Mouse (Mus musculus): ENCODE data around the gene Ascl3. TPM values are rescaled to one million over a fixed set of nuclear protein-coding genes. Genes with fewer than 3 reads are reported as not detected.

The Ascl3 gene
- polyA plus RNA-seq, 1 experiment from 2014 or later: 0.28 TPM

DNA sequence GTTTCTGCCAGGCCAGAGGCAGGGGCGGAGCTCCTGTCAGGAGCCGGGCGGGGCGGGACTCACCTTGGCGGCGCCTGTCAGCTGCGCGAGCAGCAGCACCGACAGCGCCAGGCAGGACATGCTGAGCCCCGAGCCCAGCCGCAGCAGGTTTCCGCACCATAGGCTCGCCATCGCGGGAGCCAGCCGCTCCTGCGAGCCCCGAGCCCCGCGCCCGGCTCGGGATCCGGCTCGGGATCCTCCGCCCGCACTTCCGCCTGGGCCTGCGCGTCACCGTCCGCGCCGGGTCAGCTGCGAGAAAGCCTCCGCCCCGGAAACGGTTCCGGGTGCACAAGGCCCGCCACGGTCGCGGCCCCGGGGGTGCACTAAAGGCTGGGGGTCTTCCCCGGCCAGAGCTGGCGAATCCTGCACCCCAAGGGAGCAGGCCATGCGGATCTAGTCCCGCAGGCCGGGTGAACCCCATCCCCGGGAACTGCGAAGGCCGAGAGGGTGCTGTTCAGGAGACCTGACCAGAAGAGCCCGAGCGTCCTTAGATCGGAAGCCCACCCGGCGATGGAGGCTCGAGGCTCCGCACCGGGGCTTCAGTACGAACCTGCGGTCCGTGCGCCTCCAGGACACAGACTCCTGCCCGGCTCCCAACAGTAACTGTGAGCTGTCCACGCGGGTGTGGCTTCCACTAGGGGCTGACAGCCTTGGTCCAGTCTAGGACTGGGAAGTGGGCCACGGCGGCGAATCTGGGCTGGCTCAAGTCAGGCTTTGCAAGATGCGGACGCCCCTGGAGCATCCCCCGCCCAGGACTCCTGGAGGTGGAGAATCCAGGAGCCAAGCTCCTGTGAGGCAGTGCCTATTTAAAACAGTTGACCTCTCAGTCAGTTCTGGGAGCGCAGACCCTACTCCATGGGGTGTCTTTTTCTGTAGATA lies 20.7 kb upstream of the Ascl3 start, which contains the start of gene Tmem9b:
Gene Tmem9b, minus strand, starts transcription at position 868 of the 918 bp plus-strand sequence.
- Histone ChIP-seq H3K9ac (ENCODE audit: low read length) (peak within 1 kb of the TSS; percentile 89), H3K4me1 (replicated peaks; ENCODE audit: control insufficient read depth, insufficient read depth, low read length) (no peaks in the 10 kb centered on the region), H3K27ac (ENCODE audit: low read depth, low read length) (peak within 1 kb of the TSS; percentile 0; the same call in 1 of the 2 replicates), H3K36me3 (ENCODE audit: control insufficient read depth, insufficient read depth, low read length) (no peaks in the 10 kb centered on the region), H3K27me3 (ENCODE audit: control insufficient read depth, insufficient read depth, low read length) (no peaks in the 10 kb centered on the region), H3K4me3 (ENCODE audit: low read depth, low read length) (peak within 1 kb of the TSS; percentile 88), H3K4me2 (ENCODE audit: low read depth, low read length, severe bottlenecking) (peak within 1 kb of the TSS; percentile 82), H3K9me3 (ENCODE audit: control insufficient read depth, low read length) (no peaks in the 10 kb centered on the region)
- WGBS: under 1% methylated on average over 72 of the region's 74 CpGs
- ATAC-seq (replicated peaks; ENCODE audit: low FRiP score) (peak; percentile 89), DNase-seq (ENCODE audit: low spot score) (peak; percentile 86)

DNA sequence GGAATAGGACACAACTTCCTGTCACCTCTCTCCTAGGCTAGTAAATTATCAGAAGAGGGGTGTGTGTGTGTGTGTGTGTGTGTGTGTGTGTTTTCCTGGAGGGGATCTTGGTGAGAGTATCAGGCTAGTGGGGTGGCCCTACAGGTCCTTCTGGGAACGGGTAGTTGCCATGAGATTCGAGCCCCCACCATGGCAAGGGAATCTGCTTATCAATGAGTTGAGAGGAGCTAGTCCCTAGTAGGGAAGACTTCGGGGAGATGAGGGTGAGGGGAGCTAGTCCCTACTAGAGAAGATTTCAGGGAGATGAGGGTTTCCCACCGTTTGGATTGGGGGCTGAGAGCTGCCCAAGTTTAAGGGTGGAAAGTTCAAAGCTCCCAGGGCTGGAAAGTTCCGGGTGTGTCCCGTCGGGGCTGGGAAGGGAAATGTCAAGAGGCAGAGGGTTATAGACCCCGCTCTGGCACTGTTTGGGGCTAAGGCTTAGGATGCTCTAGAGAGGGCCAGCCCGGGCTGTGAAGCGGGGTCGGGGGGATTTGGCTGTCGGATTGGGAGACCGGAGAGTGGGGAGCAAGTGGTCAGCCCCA lies 20.0 kb upstream of the Ascl3 start:
- WGBS: 2% methylated on average over 13 of the region's 13 CpGs
- Histone ChIP-seq H3K9me3 (ENCODE audit: control insufficient read depth, low read length) (no peaks in the 10 kb centered on the region), H3K4me2 (ENCODE audit: low read depth, low read length, severe bottlenecking) (peak overlapping the region; percentile 82), H3K36me3 (ENCODE audit: control insufficient read depth, insufficient read depth, low read length) (no peaks in the 10 kb centered on the region), H3K9ac (ENCODE audit: low read length) (peak overlapping the region; percentile 89), H3K4me1 (replicated peaks; ENCODE audit: control insufficient read depth, insufficient read depth, low read length) (no peaks in the 10 kb centered on the region), H3K27me3 (ENCODE audit: control insufficient read depth, insufficient read depth, low read length) (no peaks in the 10 kb centered on the region), H3K4me3 (ENCODE audit: low read depth, low read length) (peak overlapping the region; percentile 88), H3K27ac (ENCODE audit: low read depth, low read length) (no peak overlapping the region)
- DNase-seq (ENCODE audit: low spot score): no peak
- peak; percentile 16; the same call in 1 of the 2 replicates for ATAC-seq (replicated peaks; ENCODE audit: low FRiP score)

DNA sequence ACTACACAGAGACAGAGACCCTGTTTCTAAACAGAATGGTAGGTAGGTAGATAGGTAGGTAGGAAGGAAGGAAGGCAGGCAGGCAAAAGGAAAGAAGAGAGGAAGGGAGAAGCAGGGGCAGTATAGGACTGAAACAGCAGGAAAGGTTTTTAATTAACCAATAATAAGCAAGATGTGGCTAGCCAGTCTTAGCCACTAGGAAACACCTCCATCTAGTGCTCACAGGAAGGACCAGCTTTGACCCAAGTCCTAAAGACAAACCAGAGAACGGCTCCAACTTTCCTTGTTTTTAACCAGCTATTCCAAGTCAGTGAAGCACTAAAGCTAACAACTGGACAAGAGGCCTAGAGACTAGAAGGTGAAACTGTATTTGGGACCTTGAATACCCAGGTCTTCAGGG lies 16.2 kb upstream of the Ascl3 start:
- 83% methylated on average over 1 of the region's 1 CpGs for WGBS
- no peak for DNase-seq (ENCODE audit: low spot score)

DNA sequence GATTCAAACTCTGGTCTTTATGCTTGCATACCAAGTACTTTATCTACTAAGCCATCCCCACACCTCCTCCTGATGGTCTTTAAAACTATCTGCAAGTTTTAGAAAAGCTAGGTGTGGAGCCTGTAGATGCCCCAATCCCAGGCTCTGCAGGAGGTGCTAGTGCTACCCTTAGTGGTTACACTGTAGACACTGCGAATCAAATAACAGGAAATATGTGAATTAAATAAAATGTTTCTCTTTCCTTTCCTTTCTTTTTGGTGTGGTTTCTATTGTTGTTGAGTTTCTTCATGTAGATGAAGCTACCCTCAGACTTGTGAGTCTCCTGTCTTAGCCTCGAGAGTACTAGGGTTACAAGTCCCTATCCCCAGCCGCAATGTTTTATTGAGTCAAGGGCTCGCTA lies 10.2 kb upstream of the Ascl3 start:
- ATAC-seq (replicated peaks; ENCODE audit: low FRiP score): no peak
- DNase-seq (ENCODE audit: low spot score): no peak
- Histone ChIP-seq H3K36me3 (ENCODE audit: control insufficient read depth, insufficient read depth, low read length) (no peaks in the 10 kb centered on the region), H3K27me3 (ENCODE audit: control insufficient read depth, insufficient read depth, low read length) (no peaks in the 10 kb centered on the region), H3K9ac (ENCODE audit: low read length) (no peak overlapping the region), H3K9me3 (ENCODE audit: control insufficient read depth, low read length) (no peaks in the 10 kb centered on the region), H3K4me3 (ENCODE audit: low read depth, low read length) (no peak overlapping the region), H3K4me2 (ENCODE audit: low read depth, low read length, severe bottlenecking) (no peak overlapping the region), H3K4me1 (replicated peaks; ENCODE audit: control insufficient read depth, insufficient read depth, low read length) (no peaks in the 10 kb centered on the region), H3K27ac (ENCODE audit: low read depth, low read length) (no peak overlapping the region)
- 87% methylated on average over 4 of the region's 4 CpGs for WGBS

More for the DNA sequence above, 16.2 kb upstream of the Ascl3 start:
- Histone ChIP-seq H3K9me3 (ENCODE audit: control insufficient read depth, low read length) (no peaks in the 10 kb centered on the region), H3K4me3 (ENCODE audit: low read depth, low read length) (no peak overlapping the region), H3K4me1 (replicated peaks; ENCODE audit: control insufficient read depth, insufficient read depth, low read length) (no peaks in the 10 kb centered on the region), H3K27ac (ENCODE audit: low read depth, low read length) (no peak overlapping the region), H3K9ac (ENCODE audit: low read length) (no peak overlapping the region), H3K27me3 (ENCODE audit: control insufficient read depth, insufficient read depth, low read length) (no peaks in the 10 kb centered on the region), H3K4me2 (ENCODE audit: low read depth, low read length, severe bottlenecking) (no peak overlapping the region), H3K36me3 (ENCODE audit: control insufficient read depth, insufficient read depth, low read length) (no peaks in the 10 kb centered on the region)
- ATAC-seq (replicated peaks; ENCODE audit: low FRiP score): no peak

DNA sequence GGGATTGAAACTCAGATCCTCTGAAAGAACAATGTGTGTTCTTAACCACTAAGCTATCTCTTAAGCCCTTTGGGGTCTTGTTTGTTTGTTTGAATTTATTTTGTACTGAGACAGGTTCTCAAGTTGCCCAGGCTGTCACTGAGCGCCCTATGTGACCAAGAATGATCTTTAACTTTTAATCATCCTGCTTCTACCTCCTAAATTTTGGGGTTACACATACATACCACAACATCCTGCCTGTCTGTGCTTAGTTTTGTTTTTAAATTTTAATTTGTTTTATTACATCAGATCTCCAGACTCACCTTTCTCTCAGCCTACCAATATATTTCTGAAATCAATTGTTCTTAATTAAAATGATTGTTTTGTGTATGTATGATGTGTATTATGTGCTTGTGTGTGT lies 9.5 kb upstream of the Ascl3 start:
- H3K9me3 ChIP-seq (ENCODE audit: control insufficient read depth, low read length): no peaks in the 10 kb centered on the region
- no peak overlapping the region for H3K4me3 ChIP-seq (ENCODE audit: low read depth, low read length)
- WGBS: 90% methylated on average over 1 of the region's 1 CpGs
- DNase-seq (ENCODE audit: low spot score) (no peak), ATAC-seq (replicated peaks; ENCODE audit: low FRiP score) (no peak)
- H3K4me2 ChIP-seq (ENCODE audit: low read depth, low read length, severe bottlenecking): no peak overlapping the region
- no peaks in the 10 kb centered on the region for H3K36me3 ChIP-seq (ENCODE audit: control insufficient read depth, insufficient read depth, low read length)
- no peak overlapping the region for H3K27ac ChIP-seq (ENCODE audit: low read depth, low read length)
- no peaks in the 10 kb centered on the region for H3K27me3 ChIP-seq (ENCODE audit: control insufficient read depth, insufficient read depth, low read length)
- no peak overlapping the region for H3K9ac ChIP-seq (ENCODE audit: low read length)
- H3K4me1 ChIP-seq (replicated peaks; ENCODE audit: control insufficient read depth, insufficient read depth, low read length): no peaks in the 10 kb centered on the region

DNA sequence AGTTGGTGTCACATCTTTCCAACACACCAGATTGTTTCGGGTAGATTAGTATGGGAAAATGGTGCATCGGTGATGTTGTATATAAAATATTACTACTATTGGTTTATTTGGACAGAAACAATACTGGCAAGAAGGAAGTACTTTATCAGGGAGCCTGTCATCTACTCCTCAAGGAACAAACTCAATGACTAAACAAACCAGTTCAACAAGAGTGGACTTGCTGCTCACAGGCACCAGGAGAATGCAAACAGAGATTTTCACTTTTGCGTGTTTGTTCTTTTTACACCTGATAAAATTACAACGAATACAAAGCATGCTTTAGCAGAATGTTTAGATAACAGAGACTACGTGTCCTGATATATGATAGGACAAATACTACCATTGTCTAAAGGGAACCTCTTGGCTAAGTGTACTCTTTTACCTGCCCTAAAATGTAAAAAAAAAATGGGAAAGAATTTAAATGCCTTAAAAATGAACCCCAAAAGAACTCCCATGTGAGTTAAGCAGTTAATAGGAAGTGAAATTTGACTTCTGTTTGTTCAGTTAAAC lies 8.4 kb upstream of the Ascl3 start:
- no peak overlapping the region for H3K9ac ChIP-seq (ENCODE audit: low read length)
- WGBS: 90% methylated on average over 5 of the region's 5 CpGs
- H3K4me1 ChIP-seq (replicated peaks; ENCODE audit: control insufficient read depth, insufficient read depth, low read length): no peaks in the 10 kb centered on the region
- H3K9me3 ChIP-seq (ENCODE audit: control insufficient read depth, low read length): no peaks in the 10 kb centered on the region
- H3K4me3 ChIP-seq (ENCODE audit: low read depth, low read length): no peak overlapping the region
- ATAC-seq (replicated peaks; ENCODE audit: low FRiP score): no peak
- no peak overlapping the region for H3K27ac ChIP-seq (ENCODE audit: low read depth, low read length)
- H3K4me2 ChIP-seq (ENCODE audit: low read depth, low read length, severe bottlenecking): no peak overlapping the region
- no peak for DNase-seq (ENCODE audit: low spot score)
- H3K27me3 ChIP-seq (ENCODE audit: control insufficient read depth, insufficient read depth, low read length): no peaks in the 10 kb centered on the region
- H3K36me3 ChIP-seq (ENCODE audit: control insufficient read depth, insufficient read depth, low read length): no peaks in the 10 kb centered on the region

DNA sequence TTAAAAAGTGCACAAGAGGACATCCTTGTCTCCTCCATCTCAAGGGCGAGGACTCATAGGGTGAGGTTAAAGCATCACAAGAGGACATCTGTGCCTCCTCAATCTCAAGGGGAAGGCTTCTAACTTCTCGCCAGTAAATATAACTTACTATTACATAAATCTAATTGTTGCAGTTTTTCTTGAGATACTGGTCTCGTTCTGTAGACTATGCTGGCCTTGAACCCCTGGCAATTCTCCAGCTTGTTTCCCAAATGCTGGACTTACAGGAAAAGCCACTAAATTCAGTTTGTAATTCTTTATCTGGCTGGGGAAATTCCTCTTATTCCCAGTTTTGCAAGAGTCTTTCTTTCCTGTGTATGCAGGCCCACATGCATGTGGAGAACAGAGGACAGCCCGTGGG lies 3.3 kb upstream of the Ascl3 start:
- Histone ChIP-seq H3K27me3 (ENCODE audit: control insufficient read depth, insufficient read depth, low read length) (no peaks in the 10 kb centered on the region), H3K4me2 (ENCODE audit: low read depth, low read length, severe bottlenecking) (no peak overlapping the region), H3K9me3 (ENCODE audit: control insufficient read depth, low read length) (no peaks in the 10 kb centered on the region), H3K4me1 (replicated peaks; ENCODE audit: control insufficient read depth, insufficient read depth, low read length) (no peaks in the 10 kb centered on the region), H3K9ac (ENCODE audit: low read length) (no peak overlapping the region), H3K27ac (ENCODE audit: low read depth, low read length) (no peak overlapping the region), H3K36me3 (ENCODE audit: control insufficient read depth, insufficient read depth, low read length) (no peaks in the 10 kb centered on the region), H3K4me3 (ENCODE audit: low read depth, low read length) (no peak overlapping the region)
- DNase-seq (ENCODE audit: low spot score) (no peak), ATAC-seq (replicated peaks; ENCODE audit: low FRiP score) (no peak)
- WGBS: 87% methylated on average over 4 of the region's 4 CpGs

DNA sequence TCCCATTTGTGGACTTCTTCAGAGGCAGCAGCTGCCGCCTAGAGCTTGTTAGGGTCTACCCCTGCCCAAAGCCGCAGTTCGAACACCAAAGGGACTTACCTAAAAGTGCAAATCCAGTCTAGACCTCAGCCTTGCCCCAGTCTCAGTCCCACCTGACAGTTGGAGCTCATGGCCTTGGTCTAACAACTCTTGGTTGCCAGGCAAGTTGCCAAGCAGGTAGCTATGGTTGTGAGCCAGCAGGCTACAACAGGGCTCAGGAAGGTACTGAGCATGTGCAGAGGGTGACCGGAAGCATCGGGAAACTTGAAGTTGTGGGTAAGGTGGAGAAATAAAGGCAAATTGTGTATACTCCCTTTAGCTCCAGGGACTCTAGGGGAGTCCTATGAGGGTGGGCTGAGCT lies 7.8 kb downstream of the Ascl3 start, which contains the start of gene BC051019:
Gene BC051019, minus strand, starts transcription at position 154 of the 400 bp plus-strand sequence.
- H3K27me3 ChIP-seq (ENCODE audit: control insufficient read depth, insufficient read depth, low read length): no peaks in the 10 kb centered on the region
- no peak within 1 kb of the TSS for H3K4me3 ChIP-seq (ENCODE audit: low read depth, low read length)
- H3K9ac ChIP-seq (ENCODE audit: low read length): no peak within 1 kb of the TSS
- H3K9me3 ChIP-seq (ENCODE audit: control insufficient read depth, low read length): no peaks in the 10 kb centered on the region
- H3K4me1 ChIP-seq (replicated peaks; ENCODE audit: control insufficient read depth, insufficient read depth, low read length): no peaks in the 10 kb centered on the region
- H3K27ac ChIP-seq (ENCODE audit: low read depth, low read length): no peak within 1 kb of the TSS
- WGBS: 93% methylated on average over 5 of the region's 5 CpGs
- DNase-seq (ENCODE audit: low spot score) (no peak), ATAC-seq (replicated peaks; ENCODE audit: low FRiP score) (no peak)
- H3K36me3 ChIP-seq (ENCODE audit: control insufficient read depth, insufficient read depth, low read length): no peaks in the 10 kb centered on the region
- H3K4me2 ChIP-seq (ENCODE audit: low read depth, low read length, severe bottlenecking): no peak within 1 kb of the TSS
